Mouse (Mus musculus) C2C12 (cell line): ENCODE results near the gene Slc4a5. TPM values are rescaled to one million over a fixed set of nuclear protein-coding genes. Genes with fewer than 3 reads are reported as not detected.

ENCODE experiments used
- H3K27me3 ChIP-seq: one replicate; pipeline ENCODE4 v1.6.1; 2011; ENCODE audit not compliant: control insufficient read depth, insufficient read depth, insufficient read length
- H3K36me3 ChIP-seq: one replicate; pipeline ENCODE4 v1.6.1; 2011; ENCODE audit not compliant: control insufficient read depth, insufficient read depth
- H3K4me3 ChIP-seq: one replicate; pipeline ENCODE4 v1.5.1; 2011; ENCODE audit warnings: mild to moderate bottlenecking, control low read depth; ENCODE audit not compliant: poor library complexity, insufficient read depth, severe bottlenecking
- H3K79me2 ChIP-seq: one replicate; pipeline ENCODE4 v1.6.1; 2011; ENCODE audit not compliant: control insufficient read depth, insufficient read depth
- H3K79me3 ChIP-seq: one replicate; pipeline ENCODE4 v1.6.1; 2011; ENCODE audit warnings: low read depth, control low read depth
- H3ac ChIP-seq: one replicate; pipeline ENCODE3; 2011; ENCODE audit warnings: low read depth; ENCODE audit not compliant: control insufficient read depth, insufficient read length
- CEBPB ChIP-seq: IDR thresholded peaks from one replicate; pipeline ENCODE4 v1.6.1; 2011; ENCODE audit warnings: low read depth, mild to moderate bottlenecking, control low read depth, moderate library complexity
- CTCF ChIP-seq: IDR thresholded peaks from one replicate; pipeline ENCODE4 v1.5.1; 2011; ENCODE audit not compliant: control insufficient read depth, insufficient read depth, insufficient read length
- FOSL1 ChIP-seq: IDR thresholded peaks from one replicate; pipeline ENCODE4 v1.8.0; 2011; ENCODE audit warnings: mild to moderate bottlenecking, low read length; ENCODE audit not compliant: poor library complexity, insufficient read depth, severe bottlenecking
- MAX ChIP-seq: IDR thresholded peaks from one replicate; pipeline ENCODE4 v1.6.1; 2011; ENCODE audit warnings: mild to moderate bottlenecking, control low read depth
- MYOD1 ChIP-seq: IDR thresholded peaks from one replicate; pipeline ENCODE4 v1.6.1; 2011; ENCODE audit warnings: low read depth; ENCODE audit not compliant: control insufficient read depth, insufficient read length
- MYOG ChIP-seq: IDR thresholded peaks from one replicate; pipeline ENCODE4 v1.6.1; 2011; ENCODE audit not compliant: control insufficient read depth, insufficient read length; ENCODE audit errors: extremely low read depth
- USF1 ChIP-seq: IDR thresholded peaks from one replicate; pipeline ENCODE4 v1.6.1; 2011; ENCODE audit warnings: low read depth, mild to moderate bottlenecking, control low read depth, moderate library complexity
- polyA plus RNA-seq: library from polyadenylated mRNA; unstranded; fragments of >200 nt; fragmentation: generic; extraction: Trizol; gene quantifications from one replicate; pipeline ENCODE4 v1.2.1, GENCODE M21; 2012; ENCODE audit warnings: missing spikeins

The Slc4a5 gene
- polyA plus RNA-seq, 1 experiment, result 0.04 TPM

DNA sequence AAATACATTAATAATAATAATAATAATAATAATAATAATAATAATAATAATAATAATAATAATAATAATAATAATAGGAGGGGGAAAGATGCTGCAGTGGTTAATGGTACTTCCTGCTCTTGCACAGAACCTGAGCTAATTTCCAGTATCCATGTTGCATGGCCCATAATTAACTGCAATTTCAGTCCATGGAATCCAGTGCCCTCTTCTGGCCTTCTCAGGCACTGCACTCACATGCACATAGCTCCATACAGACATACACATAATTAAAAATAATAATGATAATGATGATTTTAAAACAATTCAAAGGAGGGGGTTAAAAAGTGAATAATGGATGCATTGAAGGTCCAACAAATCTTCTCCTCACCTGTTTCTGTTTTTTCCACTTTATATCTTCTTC is 45.6 kb downstream of the Slc4a5 start:
- Histone ChIP-seq H3K36me3 (no peaks in the 10 kb centered on the region), H3K4me3 (no peak overlapping the region), H3K79me2 (no peaks in the 10 kb centered on the region), H3K27me3 (peaks cover 11% of the 10 kb centered on the region), H3K79me3 (no peaks in the 10 kb centered on the region), H3ac (no peak overlapping the region)
- TF ChIP-seq CTCF, result no peak
- no peak for TF ChIP-seq MAX
- no peak for TF ChIP-seq MYOD1
- TF ChIP-seq CEBPB, result no peak
- TF ChIP-seq MYOG, result no peak
- TF ChIP-seq USF1, result no peak

DNA sequence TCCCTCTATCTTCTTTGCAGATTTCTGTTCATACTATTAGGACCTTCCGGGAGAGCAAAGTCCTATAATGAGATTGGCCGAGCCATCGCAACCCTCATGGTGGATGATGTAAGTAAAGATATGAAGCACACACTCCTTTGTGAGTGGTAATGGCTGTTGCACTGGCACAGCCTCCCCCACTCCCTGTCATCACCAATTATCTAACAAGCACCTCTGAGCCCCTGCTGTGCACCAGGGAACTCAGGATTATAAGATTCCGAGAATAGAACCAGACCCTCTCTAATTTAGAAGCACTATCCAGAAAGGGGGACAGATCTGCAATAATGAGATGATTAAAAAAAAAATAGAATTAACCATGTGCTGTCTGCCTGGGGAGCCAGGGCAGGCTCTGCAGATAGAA is 46.0 kb downstream of the Slc4a5 start:
- H3K36me3 ChIP-seq, result no peaks in the 10 kb centered on the region
- no peak overlapping the region for H3K4me3 ChIP-seq
- no peaks in the 10 kb centered on the region for H3K79me3 ChIP-seq
- TF ChIP-seq MYOD1, result no peak
- TF ChIP-seq CTCF, result no peak
- peaks cover 7% of the 10 kb centered on the region for H3K27me3 ChIP-seq
- no peak overlapping the region for H3ac ChIP-seq
- no peaks in the 10 kb centered on the region for H3K79me2 ChIP-seq

DNA sequence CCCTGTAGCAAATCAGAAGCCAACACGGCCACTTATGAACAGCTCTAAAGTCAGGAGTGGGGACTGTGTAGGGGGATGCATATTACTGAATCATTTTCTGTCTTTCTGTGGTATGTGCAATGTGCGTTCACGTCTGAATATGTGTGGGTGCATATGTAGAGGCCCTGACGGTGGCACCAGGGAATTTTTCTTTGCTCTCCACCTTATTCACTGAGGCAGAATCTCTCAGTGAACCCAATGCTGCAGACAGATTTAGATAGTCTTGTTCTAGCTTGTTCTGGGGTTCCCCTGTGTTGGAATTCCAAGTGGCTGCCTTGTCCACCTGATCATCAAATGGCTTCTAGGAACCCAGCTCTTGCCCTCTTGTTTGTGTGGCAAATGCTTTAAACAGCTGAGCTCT is 48.0 kb downstream of the Slc4a5 start:
- TF ChIP-seq CEBPB, result no peak
- no peak for TF ChIP-seq MAX
- no peak for TF ChIP-seq MYOD1
- no peak for TF ChIP-seq USF1
- no peak for TF ChIP-seq FOSL1
- TF ChIP-seq MYOG, result no peak
- no peak for TF ChIP-seq CTCF
- Histone ChIP-seq H3ac (no peak overlapping the region), H3K4me3 (no peak overlapping the region), H3K79me3 (no peaks in the 10 kb centered on the region), H3K79me2 (no peaks in the 10 kb centered on the region), H3K27me3 (no peaks in the 10 kb centered on the region), H3K36me3 (no peaks in the 10 kb centered on the region)

DNA sequence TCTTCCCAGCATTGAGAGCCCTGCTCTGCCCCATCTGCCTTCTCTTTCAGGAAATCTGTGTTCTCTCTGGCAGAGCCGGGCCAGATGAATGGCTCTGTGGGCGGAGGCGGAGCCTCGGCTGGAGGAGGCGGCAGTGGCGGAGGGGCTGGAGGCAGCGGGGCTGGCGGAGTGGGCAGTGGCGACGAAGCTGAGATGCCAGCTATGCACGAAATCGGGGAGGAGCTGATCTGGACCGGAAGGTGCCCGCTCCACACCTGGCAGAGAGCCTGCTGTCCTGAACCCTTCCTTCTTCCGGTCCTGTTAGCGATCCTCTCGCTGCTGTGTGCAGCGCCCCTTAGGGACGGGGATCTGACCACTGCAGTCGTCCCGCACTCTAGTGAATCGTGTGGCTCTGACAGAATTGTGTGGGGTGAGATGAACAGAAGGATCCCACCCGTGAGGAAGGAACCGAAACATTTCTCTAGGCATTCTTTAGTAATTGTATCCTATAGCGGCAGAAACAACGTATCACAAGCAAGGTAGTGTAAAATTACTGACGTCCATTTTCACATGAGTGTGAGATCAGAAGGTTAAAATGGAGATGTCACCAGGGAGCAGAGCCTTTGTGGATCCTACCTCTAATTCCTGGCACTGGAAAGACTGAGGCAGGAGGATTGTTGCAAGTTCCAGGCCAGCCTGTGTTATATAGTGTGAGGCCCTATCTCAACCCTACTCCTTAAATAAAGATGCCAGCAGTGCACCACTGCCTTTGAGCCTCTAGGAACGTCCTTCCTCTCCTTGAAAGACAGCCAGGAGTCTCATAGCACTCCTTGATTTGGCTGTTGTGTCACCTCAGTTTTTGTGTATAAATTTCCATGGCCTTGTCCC is 48.7 kb downstream of the Slc4a5 start:
- H3K79me2 ChIP-seq, result no peaks in the 10 kb centered on the region
- no peaks in the 10 kb centered on the region for H3K27me3 ChIP-seq
- TF ChIP-seq MAX (peak; percentile 25), MYOG (no peak), CTCF (peak; percentile 76), USF1 (no peak), CEBPB (no peak), MYOD1 (peak; percentile 5), FOSL1 (no peak)
- H3K79me3 ChIP-seq, result no peaks in the 10 kb centered on the region
- H3K4me3 ChIP-seq, result no peak overlapping the region
- H3K36me3 ChIP-seq, result no peaks in the 10 kb centered on the region
- peak overlapping the region; percentile 8 for H3ac ChIP-seq

DNA sequence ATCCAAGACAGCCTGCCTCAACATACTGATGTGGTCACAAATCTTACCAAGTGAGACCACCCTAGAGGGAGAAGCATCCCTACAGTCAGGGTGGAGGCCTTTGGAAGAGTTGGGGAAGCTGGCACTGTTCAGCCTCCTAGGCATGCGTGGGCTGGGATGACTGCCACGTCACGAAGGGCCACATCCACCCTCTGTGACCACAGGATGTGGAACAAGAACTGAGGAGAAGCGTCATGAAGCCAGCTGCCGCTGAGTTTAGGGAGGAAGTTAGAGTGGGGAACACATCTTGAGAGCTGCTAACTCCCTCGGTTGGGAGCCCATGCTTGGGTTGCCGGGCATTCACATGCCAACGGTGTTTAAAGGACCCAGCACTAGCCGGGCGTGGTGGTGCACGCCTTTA is 54.1 kb downstream of the Slc4a5 start:
- Histone ChIP-seq H3K27me3 (peaks cover 14% of the 10 kb centered on the region), H3K36me3 (no peaks in the 10 kb centered on the region), H3K79me2 (no peaks in the 10 kb centered on the region), H3ac (no peak overlapping the region), H3K79me3 (no peaks in the 10 kb centered on the region), H3K4me3 (no peak overlapping the region)
- no peak for TF ChIP-seq USF1
- TF ChIP-seq MAX, result no peak
- no peak for TF ChIP-seq MYOG
- TF ChIP-seq FOSL1, result no peak
- TF ChIP-seq CEBPB, result no peak
- TF ChIP-seq MYOD1, result no peak
- TF ChIP-seq CTCF, result no peak

DNA sequence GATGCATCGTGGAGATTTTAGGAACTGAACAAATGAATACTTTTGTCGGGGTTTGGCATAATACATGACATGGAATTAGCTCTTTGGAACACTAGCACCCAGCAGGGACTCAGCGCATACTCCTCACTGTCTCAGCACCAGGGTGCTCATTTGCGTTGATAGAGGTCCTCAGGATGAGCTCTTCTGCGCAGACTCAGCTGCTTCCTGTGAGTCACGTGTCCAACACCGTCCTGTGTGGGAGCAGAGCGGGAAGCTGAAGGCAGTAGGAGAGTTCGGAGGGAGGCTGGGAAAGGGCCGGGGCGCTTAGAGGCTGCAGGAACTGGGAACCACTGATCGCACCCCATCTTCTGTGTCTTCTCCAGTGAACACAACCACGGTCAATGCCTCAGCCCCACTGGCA is 57.5 kb downstream of the Slc4a5 start:
- no peaks in the 10 kb centered on the region for H3K79me3 ChIP-seq
- H3K27me3 ChIP-seq, result peaks cover 18% of the 10 kb centered on the region
- H3ac ChIP-seq, result no peak overlapping the region
- peak; percentile 50 for TF ChIP-seq USF1
- no peak for TF ChIP-seq CEBPB
- no peaks in the 10 kb centered on the region for H3K79me2 ChIP-seq
- no peak overlapping the region for H3K4me3 ChIP-seq
- no peaks in the 10 kb centered on the region for H3K36me3 ChIP-seq
